Mouse (Mus musculus) neutrophil, adult 5-6 weeks (primary cell): Measurements from ENCODE around the gene 1700030J22Rik. TPM values are rescaled to one million over a fixed set of nuclear protein-coding genes. Genes with fewer than 3 reads are reported as not detected.

ENCODE experiments used
- ATAC-seq: fragments of 151-379, 151-347 bp; 2 replicates; pipeline ENCODE4 v1.8.0; 2017; ENCODE audit warnings: mild to moderate bottlenecking, moderate TSS enrichment; ENCODE audit not compliant: insufficient number of reproducible peaks, poor library complexity, low FRiP score, severe bottlenecking; ENCODE audit errors: extremely low read depth
- total RNA-seq: library from RNA; stranded (forward); fragments of 200-1000 nt; gene quantifications from 2 replicates; pipeline ENCODE4 v1.2.3, GENCODE M21; 2017

The 1700030J22Rik gene
- total RNA-seq, 1 experiment from 2014 or later: not detected

DNA sequence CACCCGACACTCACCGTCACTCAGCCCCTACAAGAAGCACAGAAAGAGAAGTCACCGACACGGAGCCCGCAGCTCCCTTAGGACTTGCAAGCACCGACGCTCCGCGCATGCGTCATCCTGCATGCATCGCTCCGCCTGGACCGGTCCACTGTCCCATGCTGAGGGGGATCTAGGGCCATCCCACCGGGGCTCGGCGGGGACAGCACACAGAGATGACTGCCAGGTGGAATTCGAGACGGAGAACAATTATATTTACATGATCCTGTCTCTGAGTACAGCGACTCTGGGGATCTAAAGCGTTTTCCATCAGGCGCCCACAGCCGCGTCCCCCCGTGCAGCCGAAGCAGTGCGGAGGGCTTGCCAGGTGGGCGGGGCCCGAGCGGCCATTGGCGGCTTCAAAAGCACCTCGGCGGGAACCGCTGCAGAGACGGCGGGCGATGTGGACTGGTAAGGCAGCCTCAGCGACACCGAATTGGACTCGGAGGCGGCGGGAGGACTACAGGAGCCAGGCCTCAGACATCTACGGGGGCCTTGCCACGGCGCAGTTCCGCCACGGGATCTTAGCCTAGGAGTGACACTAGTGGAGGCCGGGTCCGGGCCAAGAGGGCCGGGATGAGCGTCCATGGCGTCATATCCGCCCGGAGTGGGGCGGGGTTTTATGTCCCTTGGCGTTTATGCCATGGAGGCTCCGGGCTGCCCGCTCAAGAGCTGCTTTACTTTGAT, 57.3 kb downstream of the 1700030J22Rik start, which contains the start of the genes Cmc2 and Cenpn:
TSS of gene Cmc2 (minus strand) at position 119 of the 723 bp plus-strand sequence.
TSS of gene Cenpn (plus strand) at position 394 of the 723 bp plus-strand sequence.
- ATAC-seq: peak; percentile 87

DNA sequence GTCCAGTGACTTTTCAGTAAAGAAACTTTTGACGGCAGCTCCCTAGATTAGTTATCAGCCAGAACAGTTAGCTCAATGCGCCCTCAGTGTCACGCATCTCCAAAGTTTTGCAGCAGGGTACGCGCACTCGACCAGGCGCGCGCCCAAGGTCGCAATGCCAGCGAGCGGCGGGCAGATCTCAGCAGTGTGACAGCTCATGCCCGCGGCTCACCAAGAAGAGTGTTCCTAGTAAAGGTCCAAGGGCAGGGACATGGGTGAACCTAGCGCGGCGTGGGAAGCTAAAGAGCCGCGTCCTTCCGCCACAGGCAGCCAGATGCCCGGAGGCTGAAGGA, 57.8 kb downstream of the 1700030J22Rik start:
- peak; percentile 11 for ATAC-seq

Other genes with a start within 250 kb of the 1700030J22Rik start
- 9.0 and 13.3 TPM in 2 replicates for gene Cdyl2, start 246.0 kb downstream of the 1700030J22Rik start, total RNA-seq
- 2.8 and 4.3 TPM in 2 replicates for gene Cmc2, start 57.5 kb downstream of the 1700030J22Rik start, total RNA-seq
- 2.0 and 2.8 TPM in 2 replicates for gene Cenpn, start 57.2 kb downstream of the 1700030J22Rik start, total RNA-seq
- gene Atmin, start 35.6 kb downstream of the 1700030J22Rik start, total RNA-seq: 10.4 and 12.1 TPM in 2 replicates
- 4.7 and 10.5 TPM in 2 replicates for gene Gcsh, start 14.6 kb upstream of the 1700030J22Rik start, total RNA-seq
- gene Pkd1l2, start 103.5 kb upstream of the 1700030J22Rik start, total RNA-seq: under 0.01 and 0.49 TPM in 2 replicates
- not detected in 2 replicates for gene Bco1, start 116.9 kb upstream of the 1700030J22Rik start, total RNA-seq
- gene Gan, start 179.2 kb upstream of the 1700030J22Rik start, total RNA-seq: 3.6 and 4.1 TPM in 2 replicates